Mouse (Mus musculus) hindlimb bud, embryonic 11.5 days (tissue): ENCODE measurements around the gene Gm11037.

Experiments used
- DNase-seq: peaks from one replicate; pipeline ENCODE4 v3.0.0-alpha.2; 2012; ENCODE audit warnings: low read depth, low spot score; ENCODE audit errors: extremely low spot score

The Gm11037 gene

DNA sequence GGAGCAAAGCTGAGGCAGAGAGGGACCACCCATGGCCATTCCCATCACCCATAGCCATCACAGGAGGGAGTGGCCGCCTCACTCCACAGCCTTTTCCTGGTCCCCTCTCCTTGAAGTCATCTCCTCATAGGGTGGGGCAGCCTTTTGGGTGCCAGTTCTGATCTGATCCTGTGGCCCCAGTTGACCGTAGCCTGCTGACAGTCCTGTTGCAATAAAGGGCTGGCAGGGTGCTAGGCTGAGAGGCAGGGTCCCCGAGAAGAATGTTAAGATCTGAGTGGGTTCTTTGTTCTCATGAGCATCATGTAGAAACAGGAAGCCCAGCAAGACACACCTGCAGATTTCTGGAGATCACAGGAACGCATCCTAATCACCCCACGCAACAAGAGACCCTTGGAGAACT, 5.1 kb upstream of the Gm11037 start:
- no peak for DNase-seq

DNA sequence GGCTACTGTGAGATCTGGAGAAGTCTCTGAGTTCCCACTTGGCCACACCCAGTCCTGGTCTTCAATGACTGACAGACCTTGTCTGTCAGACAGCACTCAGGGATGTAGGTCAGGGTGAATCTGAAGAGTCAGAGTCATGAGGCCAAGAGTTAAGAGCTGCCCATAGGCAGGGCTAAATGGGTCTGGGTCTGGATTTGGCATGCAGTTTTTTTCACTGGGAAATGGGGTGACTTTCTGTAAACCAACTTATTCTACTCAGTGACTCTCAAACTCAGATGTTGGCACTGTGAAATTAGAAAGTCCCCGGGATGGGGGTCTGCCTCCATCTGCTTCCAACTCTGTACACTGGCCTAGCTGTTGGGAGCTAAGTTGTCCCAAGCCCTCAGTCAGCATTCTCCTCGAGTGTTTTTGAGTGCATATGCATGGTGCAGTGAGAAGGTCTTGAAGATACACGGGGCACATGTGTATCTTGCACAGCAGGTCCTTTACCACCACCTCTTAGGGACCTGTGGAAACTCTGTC, 4.6 kb upstream of the Gm11037 start:
- no peak for DNase-seq

DNA sequence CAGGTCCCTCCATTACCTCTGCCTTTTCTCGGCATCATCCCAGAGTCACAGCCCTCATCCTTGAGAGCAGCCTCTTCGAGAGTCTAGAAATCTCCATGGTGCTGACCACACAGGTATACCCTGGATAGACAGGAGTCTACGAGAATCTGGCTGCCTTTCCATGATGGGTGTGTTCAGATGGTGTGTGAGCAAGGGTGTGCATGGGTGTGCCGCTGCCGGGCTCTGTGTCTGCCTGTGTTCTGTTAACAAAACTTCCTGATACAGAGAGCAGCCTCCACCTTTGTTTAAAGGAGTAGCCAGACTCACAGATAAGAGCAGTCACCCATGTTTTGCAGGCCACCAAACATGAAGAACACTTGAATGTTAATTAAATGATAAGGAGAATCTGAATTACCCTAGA, 3.5 kb upstream of the Gm11037 start:
- DNase-seq = no peak

- DNase-seq = no peak
Measured at GRCm38 (mm10) chr2:131130849-131131248, 2.4 kb upstream of the Gm11037 start.

- no peak for DNase-seq
Measured at GRCm38 (mm10) chr2:131132111-131132888, 997 bp upstream of the Gm11037 start.

GRCm38 (mm10) chr2:131134381-131134780, 1.1 kb downstream of the Gm11037 start:
- no peak for DNase-seq

DNA sequence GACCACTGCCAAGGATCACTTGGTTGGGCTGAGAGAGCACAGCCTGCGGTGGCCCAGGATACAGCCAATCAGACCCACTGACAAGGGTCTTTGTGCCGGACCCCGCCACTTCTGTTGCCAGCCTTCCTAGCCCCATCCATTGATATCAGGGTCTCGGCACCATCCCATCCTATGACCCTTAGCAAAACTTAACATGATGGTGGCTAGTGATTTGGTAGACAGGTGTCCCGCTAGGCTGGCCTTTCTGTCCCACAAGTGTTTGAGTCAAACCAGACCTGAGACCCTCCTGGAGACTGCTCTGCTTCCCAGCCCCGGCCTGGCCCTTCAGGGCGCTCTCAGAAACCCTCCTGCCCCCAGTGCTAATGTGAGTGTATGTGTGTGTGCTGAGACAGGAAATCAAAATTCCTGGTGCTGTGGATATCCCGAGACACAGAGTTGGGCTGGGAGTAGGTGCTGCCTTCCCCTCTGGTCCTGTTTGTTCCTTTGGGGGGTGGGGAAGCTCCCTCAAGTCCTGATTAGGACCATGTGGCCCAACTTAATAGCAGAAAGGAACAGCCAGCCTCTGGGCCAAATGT, 1.6 kb downstream of the Gm11037 start:
- DNase-seq = no peak

- DNase-seq = no peak
Measured at GRCm38 (mm10) chr2:131135521-131136139, 2.3 kb downstream of the Gm11037 start.

DNA sequence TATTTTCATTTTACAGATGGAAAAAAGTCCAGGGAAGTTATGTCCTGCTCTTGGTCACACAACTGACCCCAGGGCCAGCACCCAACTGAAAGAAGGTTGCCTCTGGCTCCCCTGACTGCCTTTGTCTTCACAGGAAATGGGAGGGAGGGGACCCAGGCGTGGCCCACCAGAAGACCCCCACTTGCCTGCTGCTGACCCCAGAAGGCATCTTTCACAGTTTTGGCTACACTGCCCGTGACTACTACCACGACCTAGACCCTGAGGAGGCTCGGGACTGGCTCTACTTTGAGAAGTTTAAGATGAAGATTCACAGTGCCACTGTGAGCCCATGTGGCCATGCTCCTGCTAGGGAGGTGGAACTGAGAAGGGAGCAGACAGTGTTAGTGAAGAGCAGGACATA, 5.0 kb downstream of the Gm11037 start:
- DNase-seq = no peak

DNA sequence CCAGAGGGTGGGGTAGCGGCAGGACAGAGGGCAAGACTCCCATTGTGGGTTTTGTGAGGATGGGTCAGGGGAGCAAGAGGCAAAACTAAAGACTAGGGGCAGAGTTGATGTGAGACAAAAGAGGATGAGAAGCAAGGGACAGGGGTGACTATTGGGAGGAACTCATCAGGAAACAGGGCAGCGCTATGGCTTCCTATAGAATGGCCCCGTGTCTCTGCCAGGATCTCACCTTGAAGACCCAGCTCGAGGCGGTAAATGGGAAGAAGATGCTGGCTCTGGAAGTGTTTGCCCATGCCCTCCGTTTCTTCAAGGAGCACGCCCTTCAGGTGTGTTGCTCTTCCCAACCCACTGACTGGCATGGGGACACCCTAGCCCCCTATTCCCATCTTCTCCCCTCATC, 5.5 kb downstream of the Gm11037 start:
- DNase-seq = no peak

DNA sequence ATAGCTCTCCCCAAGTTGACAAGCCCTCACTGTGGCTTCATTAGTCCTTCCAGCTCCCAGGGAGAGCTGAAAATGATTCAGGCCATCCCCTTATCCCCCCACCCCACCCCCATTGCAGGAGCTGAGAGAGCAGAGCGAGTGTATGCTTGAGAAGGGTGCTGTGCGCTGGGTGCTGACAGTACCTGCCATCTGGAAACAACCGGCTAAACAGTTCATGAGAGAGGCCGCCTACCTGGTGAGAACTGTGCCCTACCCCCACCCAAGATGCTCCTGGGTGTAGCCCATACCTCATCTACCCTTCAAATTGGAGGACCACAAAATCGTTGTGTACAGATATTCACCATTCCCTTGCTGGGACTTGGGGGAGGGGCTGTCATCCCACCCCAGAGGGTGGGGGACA, 6.0 kb downstream of the Gm11037 start:
- DNase-seq = no peak

DNA sequence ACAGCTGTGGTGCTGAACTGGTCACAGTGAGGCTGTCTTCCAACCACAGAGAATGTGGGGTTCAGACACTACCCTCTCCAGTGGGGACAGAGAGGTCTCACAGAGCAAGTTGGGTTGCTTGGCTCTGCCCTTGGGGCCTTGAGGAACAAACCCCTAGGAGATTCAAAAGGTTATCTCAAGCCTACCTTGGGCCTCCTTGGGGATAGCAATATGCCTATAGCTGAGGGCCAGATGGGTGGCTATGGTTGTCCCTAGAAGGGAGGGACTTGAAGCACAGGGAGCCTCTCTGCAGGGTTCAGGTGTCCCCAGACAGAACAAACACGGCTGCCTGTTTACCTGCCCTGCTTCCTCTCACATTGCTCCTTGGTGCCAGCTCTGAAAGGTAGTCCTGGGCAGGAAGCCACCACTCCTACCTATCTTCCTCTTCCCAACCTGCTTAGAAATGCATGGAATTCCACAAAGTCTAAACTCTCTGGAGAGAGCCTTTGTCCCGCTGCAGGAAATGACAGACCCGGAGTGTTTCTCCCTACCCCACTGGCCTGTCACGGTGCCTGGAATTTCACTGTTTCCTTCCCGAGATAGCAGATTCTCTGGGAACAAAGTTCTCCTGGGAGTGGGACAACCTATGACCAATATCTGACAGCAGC, 6.7 kb downstream of the Gm11037 start:
- no peak for DNase-seq

- no peak for DNase-seq
Measured at GRCm38 (mm10) chr2:131140533-131140905, 7.2 kb downstream of the Gm11037 start.

DNA sequence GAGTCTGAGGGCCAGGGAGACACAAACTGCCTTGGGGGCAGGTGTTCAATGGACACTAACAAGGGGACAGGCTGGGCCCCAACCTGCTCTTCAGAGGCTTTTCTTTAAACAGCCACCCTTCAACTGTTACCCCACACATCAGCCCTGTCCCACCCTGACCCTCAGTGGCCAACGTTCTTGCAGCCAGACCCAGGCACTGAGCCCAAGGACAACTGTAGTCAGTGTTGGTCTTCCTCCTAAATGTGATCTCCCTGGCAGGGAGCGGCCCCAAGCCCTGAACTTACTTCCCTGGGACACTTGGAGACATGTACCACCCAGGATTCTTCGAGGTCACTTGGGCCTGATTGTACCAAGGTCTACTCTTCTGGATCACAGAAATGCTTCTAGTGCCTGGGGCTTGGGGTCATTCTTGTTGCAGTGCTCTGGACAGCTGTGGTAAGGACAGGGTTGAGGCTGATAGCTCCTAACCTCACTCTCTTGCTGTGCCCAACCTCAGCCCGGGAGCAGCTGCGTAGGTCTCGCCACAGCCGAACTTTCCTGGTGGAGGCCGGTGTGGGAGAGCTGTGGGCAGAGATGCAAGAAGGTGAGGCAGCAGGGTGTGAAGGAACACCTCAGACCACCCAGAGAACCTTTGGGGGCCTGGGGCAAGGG, 8.2 kb downstream of the Gm11037 start:
- no peak for DNase-seq

DNA sequence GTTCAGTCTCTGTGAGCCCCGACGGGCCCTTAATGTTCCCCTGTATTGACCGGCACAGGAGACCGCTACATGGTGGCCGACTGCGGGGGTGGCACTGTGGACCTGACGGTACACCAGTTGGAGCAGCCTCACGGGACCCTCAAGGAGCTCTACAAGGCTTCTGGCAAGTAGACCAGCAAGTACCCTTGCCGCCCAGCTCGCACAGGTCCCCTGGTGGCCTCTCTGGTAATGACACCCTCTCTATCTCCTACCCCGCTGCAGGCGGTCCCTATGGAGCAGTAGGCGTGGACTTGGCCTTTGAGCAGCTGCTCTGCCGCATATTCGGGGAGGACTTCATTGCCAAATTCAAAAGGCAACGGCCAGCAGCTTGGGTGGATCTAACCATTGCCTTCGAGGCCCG, 9.3 kb downstream of the Gm11037 start:
- no peak for DNase-seq

- no peak for DNase-seq
Measured at GRCm38 (mm10) chr2:131143007-131143780, 9.9 kb downstream of the Gm11037 start.

DNA sequence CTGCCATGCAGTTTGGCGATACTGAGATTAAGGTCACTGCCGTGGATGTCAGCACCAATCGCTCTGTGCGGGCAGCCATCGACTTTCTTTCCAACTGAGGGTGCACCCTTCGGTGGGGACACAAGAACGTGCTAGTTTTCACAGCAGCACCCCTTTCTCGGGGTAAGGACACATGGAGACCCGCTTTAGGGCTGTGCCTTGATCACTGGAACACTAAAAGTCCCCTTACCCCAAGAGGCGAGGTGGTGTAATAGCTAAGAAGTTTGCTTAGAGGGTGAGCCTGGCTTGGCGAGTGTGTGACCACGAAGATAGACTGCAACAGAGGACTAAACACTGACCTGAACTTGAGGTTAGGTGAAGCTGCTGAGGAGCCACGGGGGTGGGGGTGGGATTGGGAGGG, 11.8 kb downstream of the Gm11037 start:
- DNase-seq = no peak

DNA sequence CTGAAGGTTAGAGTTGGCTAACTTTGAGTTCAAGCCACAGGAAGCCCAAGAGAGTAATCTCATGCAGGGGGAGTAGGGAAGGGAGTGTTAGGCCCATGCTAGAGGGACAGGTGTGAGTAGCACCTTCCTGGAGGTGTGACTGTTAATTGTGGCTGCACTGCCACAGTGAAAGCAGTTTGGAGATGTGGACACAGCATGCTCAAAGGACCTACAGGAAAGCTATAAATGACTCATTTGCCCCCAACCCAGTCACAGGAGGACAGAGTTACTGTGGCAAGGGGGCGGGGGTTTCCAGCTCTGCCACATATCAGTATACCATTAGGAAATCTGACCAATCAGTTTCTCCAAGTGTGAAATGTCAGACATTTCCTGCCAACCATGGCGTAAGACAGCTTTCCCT, 12.2 kb downstream of the Gm11037 start:
- DNase-seq = no peak

DNA sequence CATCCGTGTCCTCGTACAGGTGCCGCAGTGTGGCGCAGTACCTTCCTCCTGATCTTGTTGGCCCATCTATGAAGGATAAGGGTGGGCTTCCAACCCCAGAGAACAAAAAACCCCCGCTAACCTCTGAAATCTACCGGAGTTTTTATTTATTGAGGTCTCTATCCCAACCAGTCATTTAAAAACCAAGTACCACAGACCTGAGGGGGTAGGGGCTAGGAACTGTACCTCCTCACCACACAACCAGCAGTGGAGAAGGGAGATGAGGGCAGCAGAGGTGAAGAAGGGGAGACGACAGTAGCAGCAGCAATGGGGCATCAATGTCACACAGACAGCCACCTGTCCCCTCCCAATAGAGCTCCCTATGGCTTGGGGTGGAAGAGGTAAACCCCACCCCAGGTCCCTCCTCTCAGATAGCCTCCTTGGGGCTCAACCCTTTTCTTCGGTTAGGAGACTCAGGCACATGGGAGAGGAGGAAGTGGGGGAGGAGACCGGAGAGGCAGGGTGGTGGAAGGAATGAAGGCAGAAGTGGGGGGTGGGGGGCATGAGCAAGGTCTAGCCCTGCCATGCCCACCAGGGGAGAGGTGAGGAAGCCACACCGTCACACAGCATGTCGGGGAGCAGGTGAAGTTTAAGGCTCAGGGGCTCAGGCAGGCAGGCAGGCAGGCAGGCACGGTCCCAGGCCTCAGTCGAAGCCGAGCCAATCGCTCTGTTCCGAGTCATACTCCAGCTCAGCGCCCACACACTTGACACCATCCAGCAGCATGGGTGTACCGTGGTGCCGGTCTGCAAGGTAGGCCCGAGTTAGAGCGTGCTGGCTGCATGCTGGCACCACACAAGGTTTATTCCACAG, 13.1 kb downstream of the Gm11037 start:
- no peak for DNase-seq

GRCm38 (mm10) chr2:131147043-131147365, 13.7 kb downstream of the Gm11037 start:
- DNase-seq = no peak
